Mouse (Mus musculus) fat pad, adult 2 months (tissue): ENCODE measurements around the gene Magel2.

Source experiments
- DNase-seq: peaks from one replicate; pipeline ENCODE4 v3.0.0-alpha.2; 2011; ENCODE audit warnings: low read depth, low spot score; ENCODE audit errors: extremely low read depth

Gene Magel2

DNA sequence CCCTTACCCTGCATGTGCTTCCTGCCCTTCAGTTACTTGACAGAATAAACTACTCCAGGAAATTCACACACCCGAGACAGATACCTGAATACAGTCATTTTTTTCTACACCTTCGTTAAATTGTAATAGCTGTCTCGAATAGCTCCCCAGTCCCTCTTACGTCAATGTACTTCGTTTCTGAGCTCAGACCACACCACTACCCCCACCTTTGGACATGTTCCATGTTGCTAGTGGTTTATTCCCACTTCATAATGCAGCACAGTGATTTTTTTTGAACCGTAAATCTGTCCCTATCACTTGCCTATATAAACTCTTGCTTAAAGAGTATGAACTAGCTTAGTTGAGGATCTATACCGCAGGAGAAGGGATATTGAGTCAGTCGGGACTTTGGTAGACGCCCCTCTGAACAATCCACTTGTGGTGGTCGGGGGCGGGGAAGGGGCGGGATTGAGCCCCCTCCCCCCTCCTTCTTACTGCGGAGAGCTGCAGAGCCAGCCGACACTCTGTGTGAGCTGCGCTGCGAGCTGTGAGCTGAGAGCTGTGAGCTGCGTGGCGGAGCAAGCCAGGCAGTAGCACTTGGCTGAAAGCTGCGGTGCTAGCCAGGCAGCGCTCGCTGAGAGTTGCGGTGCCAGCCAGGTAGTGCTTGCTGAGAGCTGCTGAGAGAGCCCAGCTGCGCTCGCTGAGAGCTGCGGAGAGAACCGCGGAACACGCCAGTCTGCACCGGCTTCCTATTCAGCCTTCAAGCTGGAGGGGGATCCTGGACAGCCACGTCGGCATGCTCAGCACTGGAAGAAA is at the start of gene Magel2:
Gene Magel2, plus strand, starts transcription at position 501 of the 795 bp plus-strand sequence.
- DNase-seq, result no peak

- DNase-seq, result no peak
Measured at GRCm38 (mm10) chr7:62345411-62345810, 31.4 kb upstream of the Magel2 start.

DNA sequence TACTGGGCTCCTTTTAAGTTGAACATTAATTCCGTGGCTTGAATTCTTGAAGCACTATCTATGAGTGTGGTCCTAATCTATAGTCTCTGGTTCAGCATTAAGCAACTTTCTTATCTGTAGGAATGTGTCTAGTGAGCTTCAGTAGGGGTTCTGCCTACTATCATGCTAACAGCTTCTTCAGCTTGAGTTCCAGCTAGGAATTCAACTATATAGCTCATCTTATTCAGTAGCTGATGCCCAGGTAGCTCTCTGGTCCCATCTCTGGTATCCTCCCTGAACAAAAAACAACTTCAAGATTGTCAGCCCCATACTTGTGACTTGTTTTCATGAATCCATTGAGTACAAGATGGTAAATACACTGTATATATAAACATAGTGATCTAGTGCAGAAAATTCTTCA is 30.5 kb upstream of the Magel2 start, which contains the start of gene Ndn:
Gene Ndn, plus strand, starts transcription at position 301 of the 400 bp plus-strand sequence.
- DNase-seq, result no peak

- DNase-seq, result no peak
Measured at GRCm38 (mm10) chr7:62348106-62348803, 28.6 kb upstream of the Magel2 start.

DNA sequence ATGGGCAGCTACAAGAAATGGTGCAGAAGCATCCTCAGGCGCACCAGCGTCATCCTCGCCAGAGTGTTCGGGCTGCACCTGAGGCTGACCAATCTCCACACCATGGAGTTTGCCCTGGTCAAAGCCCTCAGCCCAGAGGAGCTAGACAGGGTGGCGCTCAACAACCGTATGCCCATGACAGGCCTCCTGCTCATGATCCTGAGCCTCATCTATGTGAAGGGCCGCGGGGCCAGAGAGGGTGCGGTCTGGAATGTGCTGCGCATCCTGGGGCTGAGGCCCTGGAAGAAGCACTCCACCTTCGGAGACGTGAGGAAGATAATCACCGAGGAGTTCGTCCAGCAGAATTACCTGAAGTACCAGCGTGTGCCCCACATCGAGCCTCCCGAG is 28.0 kb upstream of the Magel2 start:
- no peak for DNase-seq

DNA sequence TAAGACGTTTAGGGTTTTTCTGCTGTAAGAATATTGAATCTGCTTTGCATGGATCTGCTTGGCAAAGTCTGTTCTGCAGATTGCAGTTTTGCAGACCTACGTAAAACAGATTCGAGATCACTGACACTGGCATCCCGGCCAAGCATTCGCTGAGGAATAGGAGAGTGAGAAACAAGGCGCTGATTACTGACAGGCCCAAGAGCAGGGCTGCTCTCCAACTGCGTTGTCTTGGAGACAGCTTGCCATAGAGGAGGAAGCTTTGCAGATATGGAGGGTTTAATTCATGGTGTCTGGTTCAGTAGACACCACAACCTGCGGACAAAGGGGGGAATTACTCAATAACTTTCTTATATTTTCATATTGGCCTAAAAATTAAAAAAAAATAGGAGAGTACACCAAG is 25.5 kb upstream of the Magel2 start:
- DNase-seq, result no peak

DNA sequence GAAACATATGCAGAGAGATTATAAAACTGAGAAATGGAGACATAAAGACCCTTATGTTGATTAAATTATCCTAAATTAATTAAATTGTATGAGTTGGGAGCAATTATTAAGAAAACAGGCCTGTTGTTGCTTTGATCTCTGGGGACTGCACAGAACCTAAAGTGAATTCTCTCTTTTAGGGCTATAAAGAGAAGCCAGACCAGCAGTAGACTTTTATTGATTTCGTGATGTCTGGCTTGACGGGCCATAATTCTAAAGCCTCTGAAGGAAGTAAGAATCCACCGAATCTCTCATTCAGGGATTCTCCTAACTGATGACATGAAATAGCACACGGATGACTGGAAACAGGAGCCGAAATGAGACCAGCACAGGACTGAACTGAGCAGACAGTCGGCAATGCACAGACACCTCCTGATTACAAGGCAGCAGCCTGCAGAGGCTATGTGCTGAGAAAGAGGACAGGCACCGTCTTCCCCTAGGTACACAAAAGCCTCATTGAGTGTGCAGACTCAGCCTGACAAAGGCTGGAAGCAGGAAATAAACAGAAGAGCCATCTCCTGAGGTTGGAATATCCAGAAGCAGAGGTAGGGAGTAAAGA is 11.7 kb upstream of the Magel2 start:
- DNase-seq, result no peak

DNA sequence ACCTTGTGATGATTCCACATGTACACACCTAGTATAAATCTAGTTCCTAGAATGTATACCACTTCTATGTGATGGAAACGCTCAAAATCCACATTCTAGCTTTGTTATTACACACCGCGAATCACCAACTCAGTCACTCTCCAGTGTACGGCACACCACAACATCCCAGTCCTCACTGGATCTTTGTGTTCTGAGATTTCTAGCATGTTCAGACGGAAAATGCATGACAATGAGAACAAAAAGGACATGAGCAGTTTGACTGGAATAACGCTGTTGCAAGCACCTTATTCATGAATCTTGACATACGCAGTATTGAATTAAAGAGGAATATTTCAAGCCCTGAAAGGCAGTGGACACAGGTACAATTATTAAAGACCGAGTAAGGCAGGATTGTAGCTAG is 10.1 kb upstream of the Magel2 start:
- no peak for DNase-seq

DNA sequence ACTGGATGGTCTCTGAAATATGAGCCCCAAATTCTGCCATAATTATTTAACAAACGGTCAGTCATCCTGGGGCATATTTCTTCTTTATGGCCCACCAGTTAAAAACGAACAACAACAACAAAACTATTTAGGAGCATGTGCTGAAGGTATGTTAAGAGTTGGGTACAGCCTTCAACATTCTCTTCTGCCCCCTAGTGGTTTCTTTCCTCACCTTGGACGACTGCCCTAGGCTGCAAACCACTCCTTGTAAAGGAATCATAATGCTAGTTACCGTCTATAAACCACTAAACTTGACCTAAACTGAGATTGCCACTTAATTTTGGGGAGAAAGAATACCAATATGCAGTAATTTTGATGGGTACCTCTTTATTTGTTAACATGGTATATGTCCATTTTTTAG is 1.2 kb upstream of the Magel2 start:
- DNase-seq, result no peak

DNA sequence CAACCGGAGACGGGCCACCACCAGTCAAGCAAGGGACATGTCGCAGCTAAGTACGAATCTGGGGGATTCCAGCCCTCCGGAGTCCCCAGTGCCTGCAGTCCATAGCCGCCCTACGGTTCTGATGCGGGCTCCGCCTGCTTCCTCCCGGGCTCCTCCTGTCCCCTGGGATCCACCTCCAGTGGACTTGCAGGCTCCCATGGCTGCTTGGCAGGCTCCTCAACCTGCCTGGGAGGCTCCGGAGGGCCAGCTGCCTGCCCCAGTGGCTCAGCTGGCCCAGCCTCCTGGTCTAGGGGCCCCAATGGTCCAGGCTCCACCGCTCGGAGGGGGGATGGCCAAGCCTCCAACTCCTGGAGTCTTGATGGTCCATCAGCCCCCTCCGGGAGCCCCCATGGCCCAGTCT is 503 bp downstream of the Magel2 start:
- no peak for DNase-seq

GRCm38 (mm10) chr7:62378529-62378928 is 1.7 kb downstream of the Magel2 start:
- DNase-seq, result no peak

GRCm38 (mm10) chr7:62382391-62382790 is 5.6 kb downstream of the Magel2 start:
- DNase-seq, result no peak

DNA sequence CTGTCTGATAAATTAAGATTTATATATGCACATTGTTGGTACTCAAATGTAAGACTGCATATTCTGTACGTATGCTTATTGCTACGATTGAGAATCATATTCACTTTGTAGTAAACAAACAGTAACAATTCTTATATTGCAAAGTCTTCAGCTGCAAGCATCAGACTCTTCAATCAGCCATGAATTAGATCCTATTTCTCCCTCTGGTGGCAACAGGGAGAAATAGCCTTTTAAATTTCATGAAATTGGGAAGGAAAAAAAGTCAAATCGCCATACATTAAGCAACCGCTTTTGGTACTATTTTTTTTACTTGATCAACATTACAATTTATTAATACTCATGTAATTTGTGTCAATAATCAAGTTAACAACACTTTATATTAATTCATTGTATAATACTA is 11.5 kb downstream of the Magel2 start:
- no peak for DNase-seq

- no peak for DNase-seq
Measured at GRCm38 (mm10) chr7:62392202-62392601, 15.4 kb downstream of the Magel2 start.

- DNase-seq, result no peak
Measured at GRCm38 (mm10) chr7:62406573-62407050, 29.8 kb downstream of the Magel2 start.

DNA sequence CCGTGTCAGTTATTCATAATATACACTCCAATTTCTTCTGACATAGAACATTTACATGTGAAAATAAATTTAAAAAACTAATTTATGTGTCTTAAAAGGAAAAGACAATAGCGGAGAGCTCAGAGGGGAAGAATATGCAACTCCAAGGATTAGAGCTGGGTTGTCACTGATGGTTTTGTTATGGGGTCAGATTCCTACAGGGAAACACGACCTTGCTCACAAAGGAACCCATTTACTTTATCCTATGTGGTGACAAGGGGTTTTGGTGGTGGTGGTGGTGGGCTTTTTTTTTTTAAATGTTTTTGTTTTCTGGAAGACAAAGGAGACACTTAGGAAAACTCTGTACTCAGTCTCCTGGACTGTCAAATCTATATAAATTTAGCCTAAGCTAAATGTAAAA is 31.0 kb downstream of the Magel2 start:
- no peak for DNase-seq

- DNase-seq, result no peak
Measured at GRCm38 (mm10) chr7:62415222-62415621, 38.4 kb downstream of the Magel2 start.

DNA sequence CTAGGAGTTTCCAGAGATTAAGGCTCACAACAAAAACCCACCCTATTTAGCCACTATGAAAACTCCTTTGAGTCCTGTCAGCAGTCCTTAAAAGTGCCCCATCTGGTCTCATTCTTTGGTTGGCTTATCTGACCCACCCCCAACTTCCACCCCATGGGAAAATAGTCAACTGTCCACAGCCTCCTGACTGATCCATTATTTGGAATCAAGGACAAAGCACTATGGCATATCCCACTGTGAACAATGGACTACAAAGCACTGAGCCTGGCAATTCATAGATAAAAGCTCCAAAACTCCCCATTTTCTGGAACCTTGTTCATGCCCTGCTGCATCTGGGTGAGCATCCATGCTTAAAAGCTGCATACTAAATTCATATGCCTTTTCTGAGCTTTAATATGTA is 39.4 kb downstream of the Magel2 start:
- no peak for DNase-seq

DNA sequence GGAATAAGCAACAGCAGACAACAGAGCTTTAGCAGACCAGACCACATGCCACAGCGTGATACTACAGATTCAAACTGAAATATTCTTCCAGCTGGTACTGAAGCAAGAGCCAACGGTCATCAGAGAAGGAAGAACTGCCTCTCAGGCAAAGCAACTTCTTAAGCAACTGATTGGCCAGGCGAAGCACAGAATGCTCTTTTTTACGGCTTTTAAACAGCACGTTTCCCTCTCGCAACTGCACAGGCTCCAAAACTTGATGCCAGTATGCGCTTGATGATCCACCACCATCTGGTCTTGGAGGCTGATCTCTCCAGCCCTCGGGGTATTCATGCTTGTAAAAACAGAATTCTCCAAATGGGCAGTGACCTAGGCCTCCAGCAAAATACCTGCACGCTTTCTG is 41.5 kb downstream of the Magel2 start:
- no peak for DNase-seq

GRCm38 (mm10) chr7:62419105-62419492 is 42.3 kb downstream of the Magel2 start:
- DNase-seq, result no peak

GRCm38 (mm10) chr7:62419493-62420360 is 42.9 kb downstream of the Magel2 start, which contains the start of gene Mkrn3:
Gene Mkrn3, minus strand, starts transcription at chr7:62420139.
- peak; percentile 13 for DNase-seq
